Mouse (Mus musculus) embryo, embryonic 9.5 days (tissue): ENCODE data around the gene D630045J12Rik.
A peak's percentile ranks its signal among the peaks of the same experiment; 100 is the strongest.

Experiments
- DNase-seq: peaks from one replicate; pipeline ENCODE4 v3.0.0-alpha.2; 2017; ENCODE audit errors: extremely low spot score

Gene D630045J12Rik

GRCm38 (mm10) chr6:38253736-38254641 is at the start of gene D630045J12Rik:
D630045J12Rik (minus strand) TSS chr6:38254009.
- DNase-seq: peak; percentile 72

DNA sequence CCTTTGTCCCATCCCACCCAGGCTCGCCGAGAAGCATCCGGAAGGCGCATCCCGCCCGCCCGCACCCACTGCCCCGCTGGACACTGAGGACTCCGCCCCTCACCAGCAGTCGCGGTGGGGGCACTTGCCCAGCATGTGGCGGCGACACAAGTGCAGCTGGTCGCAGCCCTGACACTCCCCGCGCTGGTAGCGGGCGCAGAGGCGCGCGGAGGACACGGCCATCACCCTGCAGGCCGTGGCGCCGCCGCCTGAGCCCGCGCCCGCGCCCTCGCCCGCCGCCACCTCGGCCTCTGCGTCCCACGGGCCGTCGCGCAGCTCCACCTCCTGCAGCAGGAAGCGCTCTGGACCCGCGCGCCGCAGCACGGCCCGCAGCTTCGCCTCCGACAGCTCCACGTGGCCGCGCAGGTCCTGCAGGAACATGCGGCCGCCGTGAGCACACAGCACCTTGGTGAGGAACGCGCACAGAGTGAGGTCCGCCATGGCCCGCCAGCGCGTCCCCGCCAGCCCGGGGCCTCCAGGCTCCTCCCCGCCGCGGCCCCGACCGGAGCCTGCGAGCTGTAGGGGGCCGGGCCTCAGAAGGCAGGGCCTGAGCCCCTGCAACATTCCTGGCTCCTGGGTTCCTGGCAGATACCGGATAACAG is 45.1 kb upstream of the D630045J12Rik start, which contains the start of gene Zc3hav1l:
Zc3hav1l (minus strand) TSS at position 499 of the 641 bp plus-strand sequence.
- DNase-seq: peak; percentile 89

GRCm38 (mm10) chr6:38298246-38298635 is 44.4 kb upstream of the D630045J12Rik start:
- DNase-seq: peak; percentile 73

- no peak for DNase-seq
Observed at GRCm38 (mm10) chr6:38297580-38298245, 43.9 kb upstream of the D630045J12Rik start.

GRCm38 (mm10) chr6:38293708-38294107 is 39.9 kb upstream of the D630045J12Rik start:
- no peak for DNase-seq

DNA sequence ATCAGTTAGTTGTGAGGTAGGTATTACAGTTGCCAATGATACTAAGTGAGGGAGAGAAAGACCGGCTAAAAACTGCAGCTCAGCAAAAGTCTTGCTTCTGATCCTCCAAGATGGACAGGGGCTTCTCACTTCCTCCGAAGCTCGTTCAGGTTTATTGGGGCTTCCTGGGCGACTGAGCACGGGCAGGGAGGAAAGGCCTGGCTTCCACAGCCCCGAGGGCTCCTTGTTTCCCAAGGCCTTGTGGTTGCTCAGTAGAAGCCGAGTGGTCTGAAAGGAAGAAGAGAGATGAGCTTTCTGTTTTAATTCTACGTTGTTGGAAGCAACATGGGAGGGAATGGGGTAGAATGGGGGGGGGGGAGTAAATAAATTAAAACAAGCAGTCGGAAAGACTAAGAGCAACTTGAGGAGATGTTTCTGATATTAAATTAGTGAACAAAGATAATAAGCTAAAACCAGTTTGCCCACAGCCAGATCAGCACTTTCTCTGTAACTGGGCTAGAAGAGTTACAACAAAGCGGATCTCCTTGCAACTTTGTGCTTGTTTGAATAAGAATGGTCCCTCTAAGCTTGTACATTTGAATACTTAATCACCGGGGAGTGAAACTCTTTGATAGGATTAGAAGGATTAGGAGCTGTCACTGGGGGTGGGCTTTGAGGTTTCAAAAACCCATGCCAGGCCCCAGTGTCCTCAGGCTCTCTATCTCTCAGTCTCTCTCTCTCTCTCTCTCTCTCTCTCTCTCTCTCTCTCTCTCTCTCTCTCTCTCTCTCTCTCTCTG is 39.2 kb upstream of the D630045J12Rik start:
- no peak for DNase-seq

- DNase-seq: no peak
Observed at GRCm38 (mm10) chr6:38284422-38284821, 30.6 kb upstream of the D630045J12Rik start.

GRCm38 (mm10) chr6:38264466-38264865 is 10.7 kb upstream of the D630045J12Rik start:
- DNase-seq: no peak

- no peak for DNase-seq
Observed at GRCm38 (mm10) chr6:38263393-38264159, 9.8 kb upstream of the D630045J12Rik start.

- DNase-seq: no peak
Observed at GRCm38 (mm10) chr6:38261877-38262276, 8.1 kb upstream of the D630045J12Rik start.

- DNase-seq: no peak
Observed at GRCm38 (mm10) chr6:38257506-38257905, 3.7 kb upstream of the D630045J12Rik start.

DNA sequence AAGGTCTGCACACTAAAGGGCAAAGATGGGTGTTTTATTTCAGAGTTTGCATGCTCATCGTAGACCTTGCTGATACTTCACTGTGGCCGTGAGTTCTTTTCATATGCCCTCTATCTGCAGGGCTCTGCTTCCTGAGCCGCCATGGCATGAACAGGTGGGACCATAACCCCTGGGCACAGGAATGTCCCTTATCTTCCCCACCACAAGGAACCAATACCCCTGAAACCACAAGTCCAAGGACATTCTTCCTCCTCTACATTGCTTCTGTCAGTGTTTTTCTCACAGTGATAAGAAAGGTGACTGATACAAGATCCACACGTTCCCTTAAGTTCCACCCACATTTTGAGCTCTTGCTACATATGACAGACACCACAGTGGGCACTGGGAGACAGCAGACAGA is 3.0 kb upstream of the D630045J12Rik start:
- no peak for DNase-seq

GRCm38 (mm10) chr6:38255794-38256193 is 2.0 kb upstream of the D630045J12Rik start:
- DNase-seq: no peak

GRCm38 (mm10) chr6:38252766-38253735 is 758 bp downstream of the D630045J12Rik start:
- DNase-seq: peak; percentile 28

- DNase-seq: no peak
Observed at GRCm38 (mm10) chr6:38252139-38252538, 1.7 kb downstream of the D630045J12Rik start.

DNA sequence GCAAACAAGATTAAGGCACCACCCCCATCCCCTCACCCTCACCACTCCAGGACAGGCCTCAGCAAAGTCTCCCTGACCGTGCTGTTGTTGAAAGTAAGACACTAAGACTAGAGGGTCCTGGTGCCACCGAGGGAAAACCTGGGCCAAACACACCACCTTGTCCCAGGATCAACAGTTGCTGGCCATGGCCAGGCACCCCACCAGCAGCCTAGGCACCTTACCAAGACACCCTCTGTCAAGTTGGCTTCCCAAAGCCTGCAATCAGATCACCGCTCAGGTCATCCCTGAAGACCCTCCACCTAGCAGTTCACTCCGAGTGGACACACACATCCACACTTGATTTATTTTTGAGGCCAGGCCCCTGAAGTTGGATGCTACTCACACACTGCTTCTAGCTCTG is 2.3 kb downstream of the D630045J12Rik start:
- DNase-seq: no peak

GRCm38 (mm10) chr6:38247362-38247761 is 6.4 kb downstream of the D630045J12Rik start:
- DNase-seq: no peak

GRCm38 (mm10) chr6:38244806-38245205 is 9.0 kb downstream of the D630045J12Rik start:
- DNase-seq: no peak

DNA sequence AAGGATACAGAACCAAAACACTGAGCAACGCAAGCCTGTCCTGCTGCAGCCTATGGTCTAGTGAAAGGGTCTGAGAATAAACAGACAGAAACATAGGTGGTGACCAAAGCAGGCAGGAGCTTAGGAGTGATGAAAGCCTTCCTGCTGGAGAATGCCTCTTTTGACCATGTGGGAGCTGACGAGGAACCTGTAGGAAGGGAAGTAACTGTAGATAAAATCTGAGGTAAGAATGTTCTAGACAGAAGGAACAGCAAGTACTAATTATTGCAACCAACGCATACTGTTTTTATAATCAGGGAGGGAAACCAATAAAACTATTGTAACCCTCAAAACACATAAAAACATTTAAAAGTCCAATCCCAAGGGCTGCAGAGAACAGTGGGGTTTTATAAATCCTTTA is 9.6 kb downstream of the D630045J12Rik start:
- no peak for DNase-seq

DNA sequence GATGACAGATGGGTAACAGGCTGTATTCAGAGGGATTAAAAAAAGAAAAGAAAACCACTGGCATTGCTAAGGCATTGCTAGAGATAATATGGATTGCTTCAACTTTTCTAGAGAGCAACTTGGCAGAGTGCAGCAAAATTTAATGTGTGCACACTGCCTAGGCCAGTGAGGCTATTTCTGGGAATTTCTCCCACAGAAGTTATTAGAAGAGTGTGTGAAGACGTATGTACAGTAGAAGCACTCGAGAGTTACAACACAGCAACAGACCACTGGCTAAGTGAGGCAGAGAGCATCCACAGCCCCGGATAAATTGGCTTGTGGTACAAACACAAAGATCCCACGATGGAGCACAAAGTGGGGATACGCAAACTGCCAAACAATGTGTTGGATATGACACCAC is 11.0 kb downstream of the D630045J12Rik start:
- no peak for DNase-seq
